Mouse (Mus musculus): Measurements from ENCODE around the gene Ttc28.

DNA sequence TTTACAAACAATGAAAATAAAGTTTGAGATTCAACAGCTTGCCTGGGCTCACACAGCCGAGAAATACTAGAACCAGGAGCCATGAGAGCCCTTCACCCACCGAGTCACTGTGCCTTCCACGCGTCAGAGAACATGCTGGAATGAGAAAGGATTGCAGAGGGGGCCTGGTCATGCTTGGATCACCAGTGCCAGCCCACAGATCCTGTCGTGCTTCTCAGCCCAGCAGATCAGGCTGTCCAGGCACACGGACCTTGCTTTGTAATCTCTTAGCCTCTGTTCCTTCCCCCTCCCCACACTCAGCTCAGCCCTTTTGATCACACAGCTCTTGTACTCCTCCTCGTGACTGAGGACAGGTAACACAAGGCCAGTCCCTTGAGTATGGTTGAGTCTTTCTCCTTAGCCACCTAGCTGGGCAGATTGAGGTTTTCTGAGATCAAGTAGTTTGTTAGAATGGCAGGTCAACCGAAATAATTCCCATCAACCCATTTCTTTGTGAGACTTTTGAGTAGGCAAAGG is 334.4 kb downstream of the Ttc28 start:
- peak; percentile 27; the same call in 1 of the 2 replicates for TF ChIP-seq CTCF (IDR thresholded peaks at IDR 0.05; ENCODE audit: low read depth)
- no peak for TF ChIP-seq EP300 (optimal IDR thresholded peaks at IDR 0.05)

Measured in stomach, postnatal 0 days (tissue).